ENCODE assay signal across 15 mouse cellular contexts in genomic region chr2:155872486-155872885, GRCm38 (mm10). TPM values are rescaled to one million over a fixed set of nuclear protein-coding genes. Genes with fewer than 3 reads are reported as not detected.
A peak's percentile ranks its signal among the peaks of the same experiment; 100 is the strongest.
DNase-seq lines count a peak whose midpoint lies in the region; ATAC-seq and TF ChIP-seq lines count a peak whose summit lies in the region.
"Had no signal": no experiment of that assay in that cellular context is flagged by ENCODE, and none has a peak within 500 bp of the region (broad histone marks: within the 10 kb centered on the region; RNA-seq: fewer than 3 reads in every experiment).

No protein-coding gene starts in this region.

- no peak for ATAC-seq in neural tube, embryonic 12.5 days (ENCODE audit: low FRiP score, low read depth)
- no peak for ATAC-seq in kidney, embryonic 15.5 days (replicated peaks; ENCODE audit: low FRiP score)
- ATAC-seq: intestine, postnatal 0 days; liver, embryonic 12.5 days had no signal

- H3K9ac ChIP-seq in neural tube, embryonic 12.5 days = no peak overlapping the region
- no peak overlapping the region for H3K9ac ChIP-seq in kidney, embryonic 15.5 days
- H3K9ac ChIP-seq: liver, embryonic 12.5 days; midbrain, embryonic 12.5 days had no signal

- H3K4me3 ChIP-seq in layer of hippocampus, adult 2 months = no peak overlapping the region
- no peak overlapping the region for H3K4me3 ChIP-seq in cerebellum, adult 2 months (replicated peaks; ENCODE audit: insufficient read depth, low read depth, low read length)
- H3K4me3 ChIP-seq in neural tube, embryonic 12.5 days = no peak overlapping the region
- no peak overlapping the region for H3K4me3 ChIP-seq in kidney, embryonic 15.5 days (replicated peaks)
- H3K4me3 ChIP-seq: liver, embryonic 12.5 days; midbrain, embryonic 12.5 days had no signal

- H3K9me3 ChIP-seq in neural tube, embryonic 12.5 days = no peaks in the 10 kb centered on the region
- H3K9me3 ChIP-seq in kidney, embryonic 15.5 days (replicated peaks) = no peaks in the 10 kb centered on the region
- H3K9me3 ChIP-seq: liver, embryonic 12.5 days; midbrain, embryonic 12.5 days had no signal

- peaks cover 8% of the 10 kb centered on the region for H3K36me3 ChIP-seq in neural tube, embryonic 12.5 days
- H3K36me3 ChIP-seq in kidney, embryonic 15.5 days = peaks cover 52% of the 10 kb centered on the region

- no peaks in the 10 kb centered on the region for H3K27me3 ChIP-seq in cerebellum, adult 2 months (ENCODE audit: control insufficient read depth, insufficient read depth, low read length)
- no peaks in the 10 kb centered on the region for H3K27me3 ChIP-seq in neural tube, embryonic 12.5 days (replicated peaks)
- H3K27me3 ChIP-seq in kidney, embryonic 15.5 days = no peaks in the 10 kb centered on the region
- H3K27me3 ChIP-seq: CH12.LX; liver, embryonic 12.5 days; midbrain, embryonic 12.5 days had no signal

- H3K4me1 ChIP-seq in cerebellum, adult 2 months (ENCODE audit: control insufficient read depth, insufficient read depth, low read length) = peaks cover 18% of the 10 kb centered on the region; the same call in 1 of the 2 replicates
- H3K4me1 ChIP-seq in neural tube, embryonic 12.5 days = peaks cover 24% of the 10 kb centered on the region
- peaks cover 14% of the 10 kb centered on the region for H3K4me1 ChIP-seq in kidney, embryonic 15.5 days
- H3K4me1 ChIP-seq: liver, embryonic 12.5 days; midbrain, embryonic 12.5 days had no signal

- WGBS in cerebellum, adult 2 months = 23% methylated on average over 8 of the region's 8 CpGs
- WGBS in neural tube, embryonic 12.5 days = 47% methylated on average over 8 of the region's 8 CpGs
- WGBS in kidney, embryonic 15.5 days = 56% methylated on average over 8 of the region's 8 CpGs

- no peak for TF ChIP-seq POLR2A in cerebellum, adult 2 months (IDR thresholded peaks at IDR 0.05; ENCODE audit: borderline replicate concordance, insufficient read depth, low read length)

- peak; percentile 10 for DNase-seq in layer of hippocampus, adult 9-11 months
- no peak for DNase-seq in layer of hippocampus, adult 2 months (ENCODE audit: low spot score in 2 of 2)
- DNase-seq in cerebellum, adult 2 months = peak; percentile 37 to 56
- peak; percentile 29 to 30 for DNase-seq in cerebellum, postnatal 36 days
- no peak for DNase-seq in heart, adult 8-10 months (ENCODE audit: low spot score)
- no peak for DNase-seq in kidney, postnatal 25 days
- DNase-seq: spleen, adult 18-20 months had no signal

- H3K27ac ChIP-seq in layer of hippocampus, adult 2 months = no peak overlapping the region
- H3K27ac ChIP-seq in cerebellum, adult 2 months (ENCODE audit: insufficient read depth, low read length) = no peak overlapping the region
- H3K27ac ChIP-seq in neural tube, embryonic 12.5 days = peak overlapping the region; percentile 23
- H3K27ac ChIP-seq in kidney, embryonic 15.5 days = no peak overlapping the region
- H3K27ac ChIP-seq: liver, embryonic 12.5 days; midbrain, embryonic 12.5 days had no signal

- no peak overlapping the region for H3K4me2 ChIP-seq in neural tube, embryonic 12.5 days (replicated peaks)
- no peak overlapping the region for H3K4me2 ChIP-seq in kidney, embryonic 15.5 days
- H3K4me2 ChIP-seq: liver, embryonic 12.5 days; midbrain, embryonic 12.5 days had no signal

- TF ChIP-seq CTCF in layer of hippocampus, adult 2 months (conservative IDR thresholded peaks at IDR 0.05) = no peak
- TF ChIP-seq CTCF in cerebellum, adult 2 months (IDR thresholded peaks at IDR 0.05; ENCODE audit: borderline replicate concordance, insufficient read depth, low read depth, low read length) = no peak

RNA-seq across cellular contexts. Expression of gene Fam83c, which starts 37.8 kb away (rescaled TPM):
- not detected for total RNA-seq in layer of hippocampus, adult 2 months (2021)
- not detected in 2 replicates for polyA plus RNA-seq in cerebellum, adult 2 months (2012; rRNA removed)
- polyA plus RNA-seq in neural tube, embryonic 12.5 days (2016; fragmentation: Nextera tagmentation; extraction: Ambion mirVana) = 0.63 TPM in 2 replicates
- not detected for total RNA-seq in heart, adult 8-10 months (2022)
- 0.15 and 0.19 TPM in 2 replicates for polyA plus RNA-seq in kidney, embryonic 15.5 days (2015; fragmentation: Nextera tagmentation; extraction: Ambion mirVana)
- total RNA-seq: granulocyte monocyte progenitor cell, adult 5-6 weeks; left cerebral cortex, adult 8-10 months had no signal

RNA-seq across cellular contexts. Expression of gene Eif6, which starts 45.8 kb away (rescaled TPM):
- total RNA-seq in layer of hippocampus, adult 2 months (2021) = 10 to 100 TPM; 61.7 to 65.1 TPM
- polyA plus RNA-seq in cerebellum, adult 2 months (2012; rRNA removed) = 84.9 and 86.4 TPM in 2 replicates
- 173 and 177 TPM in 2 replicates for polyA plus RNA-seq in neural tube, embryonic 12.5 days (2016; fragmentation: Nextera tagmentation; extraction: Ambion mirVana)
- total RNA-seq in heart, adult 8-10 months (2022) = 10 to 100 TPM; 44.2 to 65.1 (median 54.3) TPM
- polyA plus RNA-seq in kidney, embryonic 15.5 days (2015; fragmentation: Nextera tagmentation; extraction: Ambion mirVana) = 204 and 210 TPM in 2 replicates

RNA-seq across cellular contexts. Expression of gene BC029722, which starts 53.3 kb away (rescaled TPM):
- total RNA-seq in layer of hippocampus, adult 2 months (2021) = 10 to 100 TPM; 52.2 to 52.8 TPM
- 72.8 and 81.5 TPM in 2 replicates for polyA plus RNA-seq in cerebellum, adult 2 months (2012; rRNA removed)
- 20.8 and 23.7 TPM in 2 replicates for polyA plus RNA-seq in neural tube, embryonic 12.5 days (2016; fragmentation: Nextera tagmentation; extraction: Ambion mirVana)
- total RNA-seq in heart, adult 8-10 months (2022) = 10 to 100 TPM; 29.8 to 40.2 (median 35.1) TPM
- polyA plus RNA-seq in kidney, embryonic 15.5 days (2015; fragmentation: Nextera tagmentation; extraction: Ambion mirVana) = 14.5 and 18.1 TPM in 2 replicates

RNA-seq across cellular contexts. Expression of gene Uqcc1, which starts 57.6 kb away (rescaled TPM):
- total RNA-seq in layer of hippocampus, adult 2 months (2021) = 10 to 100 TPM; 73.6 to 81.6 TPM
- polyA plus RNA-seq in cerebellum, adult 2 months (2012; rRNA removed) = 95.8 and 102 TPM in 2 replicates
- polyA plus RNA-seq in neural tube, embryonic 12.5 days (2016; fragmentation: Nextera tagmentation; extraction: Ambion mirVana) = 74.5 and 74.6 TPM in 2 replicates
- total RNA-seq in heart, adult 8-10 months (2022) = 100 to 1,000 TPM; 275 to 349 (median 295) TPM
- 66.6 and 81.7 TPM in 2 replicates for polyA plus RNA-seq in kidney, embryonic 15.5 days (2015; fragmentation: Nextera tagmentation; extraction: Ambion mirVana)

Comparison
In these comparisons a context has a peak if more than half of its experiments do, and no peak if none do; other contexts are left out.
1. DNase-seq: peak in layer of hippocampus, adult 9-11 months (single experiment), cerebellum, adult 2 months (2 of 2) and cerebellum, postnatal 36 days (2 of 2); none in layer of hippocampus, adult 2 months (0 of 2), heart, adult 8-10 months (single experiment) and kidney, postnatal 25 days (0 of 2).